Mouse (Mus musculus): ENCODE measurements at regions not wholly inside any gene's neighbourhood (a gene's known extent, or its start where the extent isn't known, plus 50 kb on each side); places are given as distances from the start of the nearest gene placed in this dataset.

- no peak overlapping the region for H3K4me3 ChIP-seq
- no peak overlapping the region for H3K9ac ChIP-seq
- H3K4me1 ChIP-seq (replicated peaks), result no peaks in the 10 kb centered on the region
Measured at GRCm38 (mm10) chr9:41621341-41621740, 459.8 kb upstream of the Ubash3b start.

GRCm38 (mm10) chr9:41614002-41614401 is 452.5 kb upstream of the Ubash3b start:
- Histone ChIP-seq H3K36me3 (no peaks in the 10 kb centered on the region), H3K27ac (replicated peaks) (peak overlapping the region; percentile 95), H3K9me3 (no peaks in the 10 kb centered on the region), H3K4me1 (replicated peaks) (peaks cover 55% of the 10 kb centered on the region), H3K9ac (peak overlapping the region; percentile 22; the same call in 1 of the 2 replicates), H3K4me2 (no peak overlapping the region), H3K4me3 (no peak overlapping the region), H3K27me3 (no peaks in the 10 kb centered on the region)
- no peak for ATAC-seq (ENCODE audit: low read depth)
- 40% methylated on average over 7 of the region's 7 CpGs for WGBS

More at GRCm38 (mm10) chr9:41621341-41621740, 459.8 kb upstream of the Ubash3b start:
- 83% methylated on average over 8 of the region's 8 CpGs for WGBS
- Histone ChIP-seq H3K9me3 (no peaks in the 10 kb centered on the region), H3K27me3 (no peaks in the 10 kb centered on the region; the same call in 1 of the 2 replicates), H3K27ac (replicated peaks) (no peak overlapping the region), H3K4me2 (no peak overlapping the region), H3K36me3 (no peaks in the 10 kb centered on the region)
- ATAC-seq (ENCODE audit: low read depth), result no peak

- no peak for ATAC-seq (ENCODE audit: low read depth)
- peak overlapping the region; percentile 1; the same call in 1 of the 2 replicates for H3K4me3 ChIP-seq
- 25% methylated on average over 14 of the region's 14 CpGs for WGBS
- H3K9me3 ChIP-seq, result no peaks in the 10 kb centered on the region
- H3K27ac ChIP-seq (replicated peaks), result peak overlapping the region; percentile 95
- H3K4me1 ChIP-seq (replicated peaks), result peaks cover 57% of the 10 kb centered on the region
- H3K36me3 ChIP-seq, result no peaks in the 10 kb centered on the region
- peak overlapping the region; percentile 51 for H3K4me2 ChIP-seq
- no peaks in the 10 kb centered on the region for H3K27me3 ChIP-seq
- peak overlapping the region; percentile 66 for H3K9ac ChIP-seq
Measured at GRCm38 (mm10) chr9:41612802-41613550, 451.5 kb upstream of the Ubash3b start.

GRCm38 (mm10) chr9:41612452-41612795 is 450.9 kb upstream of the Ubash3b start:
- Histone ChIP-seq H3K4me3 (peak overlapping the region; percentile 1; the same call in 1 of the 2 replicates), H3K36me3 (no peaks in the 10 kb centered on the region), H3K9me3 (no peaks in the 10 kb centered on the region), H3K4me2 (peak overlapping the region; percentile 51), H3K27ac (replicated peaks) (peak overlapping the region; percentile 95), H3K27me3 (no peaks in the 10 kb centered on the region), H3K4me1 (replicated peaks) (peaks cover 57% of the 10 kb centered on the region), H3K9ac (peak overlapping the region; percentile 66)
- peak; percentile 71 for ATAC-seq (ENCODE audit: low read depth)
- WGBS, result 6% methylated on average over 7 of the region's 7 CpGs

- Histone ChIP-seq H3K9ac (peak overlapping the region; percentile 66), H3K4me2 (peak overlapping the region; percentile 51), H3K27me3 (no peaks in the 10 kb centered on the region), H3K4me3 (peak overlapping the region; percentile 1; the same call in 1 of the 2 replicates), H3K4me1 (replicated peaks) (peaks cover 57% of the 10 kb centered on the region), H3K36me3 (no peaks in the 10 kb centered on the region), H3K9me3 (no peaks in the 10 kb centered on the region), H3K27ac (replicated peaks) (peak overlapping the region; percentile 95)
- WGBS, result 10% methylated on average over 11 of the region's 11 CpGs
- ATAC-seq (ENCODE audit: low read depth), result peak; percentile 95
Measured at GRCm38 (mm10) chr9:41611534-41612451, 450.3 kb upstream of the Ubash3b start.

- Histone ChIP-seq H3K4me3 (no peak overlapping the region), H3K4me2 (no peak overlapping the region), H3K9ac (no peak overlapping the region), H3K4me1 (replicated peaks) (peaks cover 68% of the 10 kb centered on the region), H3K36me3 (no peaks in the 10 kb centered on the region), H3K27ac (replicated peaks) (peak overlapping the region; percentile 95), H3K27me3 (no peaks in the 10 kb centered on the region), H3K9me3 (no peaks in the 10 kb centered on the region)
- WGBS, result 24% methylated on average over 4 of the region's 4 CpGs
- no peak for ATAC-seq (ENCODE audit: low read depth)
Measured at GRCm38 (mm10) chr9:41610347-41610746, 448.9 kb upstream of the Ubash3b start.

GRCm38 (mm10) chr9:41606136-41606535 is 444.6 kb upstream of the Ubash3b start:
- H3K4me1 ChIP-seq (replicated peaks), result peaks cover 39% of the 10 kb centered on the region
- no peak overlapping the region for H3K4me2 ChIP-seq
- H3K9me3 ChIP-seq, result no peaks in the 10 kb centered on the region
- no peak overlapping the region for H3K9ac ChIP-seq
- WGBS, result 91% methylated on average over 1 of the region's 1 CpGs
- no peaks in the 10 kb centered on the region for H3K27me3 ChIP-seq
- no peak overlapping the region for H3K4me3 ChIP-seq
- H3K27ac ChIP-seq (replicated peaks), result peak overlapping the region; percentile 71
- H3K36me3 ChIP-seq, result no peaks in the 10 kb centered on the region
- no peak for ATAC-seq (ENCODE audit: low read depth)

- Histone ChIP-seq H3K4me2 (no peak overlapping the region), H3K36me3 (no peaks in the 10 kb centered on the region), H3K4me1 (replicated peaks) (peaks cover 40% of the 10 kb centered on the region), H3K9me3 (no peaks in the 10 kb centered on the region), H3K9ac (no peak overlapping the region), H3K4me3 (no peak overlapping the region), H3K27me3 (no peaks in the 10 kb centered on the region), H3K27ac (replicated peaks) (peak overlapping the region; percentile 71)
- WGBS, result 47% methylated on average over 1 of the region's 1 CpGs
- no peak for ATAC-seq (ENCODE audit: low read depth)
Measured at GRCm38 (mm10) chr9:41604916-41605315, 443.4 kb upstream of the Ubash3b start.

GRCm38 (mm10) chr9:41600778-41601177 is 439.3 kb upstream of the Ubash3b start:
- peak; percentile 54; the same call in 1 of the 2 replicates for ATAC-seq (ENCODE audit: low read depth)
- H3K27ac ChIP-seq (replicated peaks), result peak overlapping the region; percentile 43

GRCm38 (mm10) chr9:41599874-41600273 is 438.4 kb upstream of the Ubash3b start:
- H3K4me1 ChIP-seq (replicated peaks), result peaks cover 50% of the 10 kb centered on the region
- no peaks in the 10 kb centered on the region for H3K9me3 ChIP-seq
- no peak for ATAC-seq (ENCODE audit: low read depth)
- H3K4me3 ChIP-seq, result no peak overlapping the region
- H3K9ac ChIP-seq, result no peak overlapping the region
- no peaks in the 10 kb centered on the region for H3K27me3 ChIP-seq
- H3K27ac ChIP-seq (replicated peaks), result peak overlapping the region; percentile 43; the same call in 1 of the 2 replicates
- 50% methylated on average over 1 of the region's 1 CpGs for WGBS
- H3K4me2 ChIP-seq, result no peak overlapping the region
- no peaks in the 10 kb centered on the region for H3K36me3 ChIP-seq

More at GRCm38 (mm10) chr9:41600778-41601177, 439.3 kb upstream of the Ubash3b start:
- no peaks in the 10 kb centered on the region for H3K9me3 ChIP-seq
- no peak overlapping the region for H3K4me2 ChIP-seq
- H3K27me3 ChIP-seq, result no peaks in the 10 kb centered on the region
- no peak overlapping the region for H3K4me3 ChIP-seq
- no peaks in the 10 kb centered on the region for H3K36me3 ChIP-seq
- H3K9ac ChIP-seq, result no peak overlapping the region
- 18% methylated on average over 3 of the region's 3 CpGs for WGBS
- H3K4me1 ChIP-seq (replicated peaks), result peaks cover 49% of the 10 kb centered on the region

GRCm38 (mm10) chr9:41595749-41596148 is 434.3 kb upstream of the Ubash3b start:
- H3K4me1 ChIP-seq (replicated peaks), result peaks cover 63% of the 10 kb centered on the region

GRCm38 (mm10) chr9:41593998-41594397 is 432.5 kb upstream of the Ubash3b start:
- peaks cover 64% of the 10 kb centered on the region for H3K4me1 ChIP-seq (replicated peaks)

More at GRCm38 (mm10) chr9:41595749-41596148, 434.3 kb upstream of the Ubash3b start:
- Histone ChIP-seq H3K4me3 (no peak overlapping the region), H3K36me3 (peaks cover 27% of the 10 kb centered on the region), H3K9ac (no peak overlapping the region), H3K27me3 (no peaks in the 10 kb centered on the region), H3K4me2 (no peak overlapping the region), H3K9me3 (no peaks in the 10 kb centered on the region), H3K27ac (replicated peaks) (peak overlapping the region; percentile 71)
- no peak for ATAC-seq (ENCODE audit: low read depth)
- 50% methylated on average over 5 of the region's 5 CpGs for WGBS

More at GRCm38 (mm10) chr9:41593998-41594397, 432.5 kb upstream of the Ubash3b start:
- H3K4me3 ChIP-seq, result no peak overlapping the region
- 0 out of 2 replicates have a peak overlapping the region, but pooled peaks have one; percentile 14 for H3K27ac ChIP-seq (replicated peaks)
- WGBS, result 83% methylated on average over 7 of the region's 7 CpGs
- ATAC-seq (ENCODE audit: low read depth), result no peak
- peaks cover 44% of the 10 kb centered on the region for H3K36me3 ChIP-seq
- no peak overlapping the region for H3K9ac ChIP-seq
- no peaks in the 10 kb centered on the region for H3K9me3 ChIP-seq
- no peaks in the 10 kb centered on the region for H3K27me3 ChIP-seq
- no peak overlapping the region for H3K4me2 ChIP-seq

Measured in neural tube, embryonic 13.5 days (tissue).